Mouse (Mus musculus) NIH3T3 (cell line): ENCODE data around the gene Sst.
"Not testable (repeated sequence)": the region's sequence is repeated elsewhere in the genome, so short reads cannot be mapped to it uniquely, and the experiment has no call there.

ENCODE experiments used
- DNase-seq: peaks from one replicate; pipeline ENCODE4 v3.0.0-alpha.2; 2012; ENCODE audit warnings: low read depth

The Sst gene

GRCm38 (mm10) chr16:23890636-23891035 lies at the start of gene Sst:
Sst (minus strand) TSS chr16:23890958.
- DNase-seq = no peak

- no peak for DNase-seq
Observed at GRCm38 (mm10) chr16:23934397-23934796, 43.6 kb upstream of the Sst start.

- DNase-seq = no peak
Observed at GRCm38 (mm10) chr16:23932294-23932693, 41.5 kb upstream of the Sst start, which contains the start of gene Rtp2. Rtp2 (minus strand) TSS chr16:23932394.

GRCm38 (mm10) chr16:23931275-23931674 lies 40.5 kb upstream of the Sst start:
- no peak for DNase-seq

GRCm38 (mm10) chr16:23930426-23931073 lies 39.8 kb upstream of the Sst start:
- no peak for DNase-seq

- DNase-seq = no peak
Observed at GRCm38 (mm10) chr16:23927301-23928114, 36.8 kb upstream of the Sst start.

- DNase-seq = no peak
Observed at GRCm38 (mm10) chr16:23922906-23923305, 32.1 kb upstream of the Sst start.

GRCm38 (mm10) chr16:23921697-23922096 lies 30.9 kb upstream of the Sst start:
- DNase-seq = no peak

GRCm38 (mm10) chr16:23919418-23919817 lies 28.7 kb upstream of the Sst start:
- DNase-seq = no peak

GRCm38 (mm10) chr16:23913401-23913800 lies 22.6 kb upstream of the Sst start:
- DNase-seq = no peak

GRCm38 (mm10) chr16:23912741-23913140 lies 22.0 kb upstream of the Sst start:
- no peak for DNase-seq

GRCm38 (mm10) chr16:23909015-23909354 lies 18.2 kb upstream of the Sst start:
- not testable (repeated sequence) for DNase-seq

- DNase-seq = not testable (repeated sequence)
Observed at GRCm38 (mm10) chr16:23908076-23909014, 17.6 kb upstream of the Sst start.

- not testable (repeated sequence) for DNase-seq
Observed at GRCm38 (mm10) chr16:23906586-23906985, 15.8 kb upstream of the Sst start.

GRCm38 (mm10) chr16:23901411-23901810 lies 10.7 kb upstream of the Sst start:
- peak; percentile 7 for DNase-seq

GRCm38 (mm10) chr16:23900061-23900460 lies 9.3 kb upstream of the Sst start:
- DNase-seq = no peak

- DNase-seq = peak; percentile 90
Observed at GRCm38 (mm10) chr16:23898840-23899239, 8.1 kb upstream of the Sst start.

- DNase-seq = peak; percentile 89
Observed at GRCm38 (mm10) chr16:23897984-23898586, 7.3 kb upstream of the Sst start.

GRCm38 (mm10) chr16:23897486-23897885 lies 6.7 kb upstream of the Sst start:
- peak; percentile 8 for DNase-seq

- no peak for DNase-seq
Observed at GRCm38 (mm10) chr16:23895135-23895534, 4.4 kb upstream of the Sst start.

- peak; percentile 37 for DNase-seq
Observed at GRCm38 (mm10) chr16:23890151-23890550, 607 bp downstream of the Sst start.
